Mouse (Mus musculus) thymus, adult 2 months (tissue): Measurements from ENCODE around the gene Sfxn1.
A peak's percentile ranks its signal among the peaks of the same experiment; 100 is the strongest.

Experiments
- CTCF ChIP-seq: fragments of 200-500 bp; IDR thresholded peaks from 2 replicates; pipeline ENCODE4 v1.5.1; 2012; ENCODE audit warnings: mild to moderate bottlenecking, control low read depth, low read length, moderate library complexity, borderline replicate concordance; ENCODE audit not compliant: control insufficient read depth, poor library complexity, insufficient read depth; ENCODE audit errors: extremely low read depth
- POLR2A ChIP-seq: fragments of 200-500 bp; IDR thresholded peaks from 2 replicates; pipeline ENCODE4 v1.6.1; 2012; ENCODE audit warnings: mild to moderate bottlenecking, low read length, control low read depth, moderate library complexity; ENCODE audit not compliant: control insufficient read depth, poor library complexity, insufficient read depth; ENCODE audit errors: extremely low read depth

DNA sequence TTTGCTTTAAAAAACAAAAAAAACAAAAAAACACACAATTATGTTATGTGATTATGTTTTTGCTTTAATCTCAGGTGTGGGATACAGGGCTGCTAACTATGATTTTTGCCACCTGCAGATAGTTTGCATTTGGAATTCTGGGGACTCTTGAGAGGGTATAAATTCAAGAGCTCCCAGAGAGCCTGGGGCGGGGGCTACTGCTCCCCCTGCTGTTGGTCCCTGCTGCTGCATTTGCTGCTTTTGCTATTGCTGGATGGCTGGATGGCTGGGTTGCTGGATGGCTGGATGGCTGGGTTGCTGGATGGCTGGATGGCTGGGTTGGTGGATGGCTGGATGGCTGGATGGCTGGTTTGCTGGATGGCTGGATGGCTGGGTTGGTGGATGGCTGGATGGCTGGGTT lies 75.7 kb downstream of the Sfxn1 start:
- TF ChIP-seq POLR2A, result no peak
- 0 out of 2 replicates have a peak, but pooled peaks have one; percentile 20 for TF ChIP-seq CTCF
